Mouse (Mus musculus): ENCODE measurements around the gene Dnajb4. TPM values are rescaled to one million over a fixed set of nuclear protein-coding genes. Genes with fewer than 3 reads are reported as not detected.
A peak's percentile ranks its signal among the peaks of the same experiment; 100 is the strongest.
"Not testable (repeated sequence)": the region's sequence is repeated elsewhere in the genome, so short reads cannot be mapped to it uniquely, and the experiment has no call there.

Gene Dnajb4
- polyA plus RNA-seq, 1 experiment: 26.0 TPM

GRCm38 (mm10) chr3:152153152-152153551, 57.0 kb downstream of the Dnajb4 start:
- H3K4me1 ChIP-seq (ENCODE audit: control insufficient read depth, insufficient read depth, low read length): peaks cover 22% of the 10 kb centered on the region
- H3K27ac ChIP-seq (ENCODE audit: insufficient read depth, low read depth, low read length): no peak overlapping the region
- TF ChIP-seq POLR2A (IDR thresholded peaks at IDR 0.05; ENCODE audit: borderline replicate concordance, low read depth, low read length) (no peak), CTCF (IDR thresholded peaks at IDR 0.05; ENCODE audit: low read depth, low read length) (no peak)
- H3K4me3 ChIP-seq (ENCODE audit: insufficient read depth, low read length): no peak overlapping the region

GRCm38 (mm10) chr3:152152483-152152804, 57.7 kb downstream of the Dnajb4 start:
- H3K27ac ChIP-seq (ENCODE audit: insufficient read depth, low read depth, low read length): no peak overlapping the region
- TF ChIP-seq POLR2A (IDR thresholded peaks at IDR 0.05; ENCODE audit: borderline replicate concordance, low read depth, low read length) (no peak), CTCF (IDR thresholded peaks at IDR 0.05; ENCODE audit: low read depth, low read length) (no peak)
- peaks cover 28% of the 10 kb centered on the region for H3K4me1 ChIP-seq (ENCODE audit: control insufficient read depth, insufficient read depth, low read length)
- H3K4me3 ChIP-seq (ENCODE audit: insufficient read depth, low read length): no peak overlapping the region

GRCm38 (mm10) chr3:152151725-152152482, 58.2 kb downstream of the Dnajb4 start:
- no peak for TF ChIP-seq CTCF (IDR thresholded peaks at IDR 0.05; ENCODE audit: low read depth, low read length)
- no peak for TF ChIP-seq POLR2A (IDR thresholded peaks at IDR 0.05; ENCODE audit: borderline replicate concordance, low read depth, low read length)
- Histone ChIP-seq H3K27ac (ENCODE audit: insufficient read depth, low read depth, low read length) (no peak overlapping the region), H3K4me3 (ENCODE audit: insufficient read depth, low read length) (no peak overlapping the region), H3K4me1 (ENCODE audit: control insufficient read depth, insufficient read depth, low read length) (peaks cover 29% of the 10 kb centered on the region)

- peak overlapping the region; percentile 39 for H3K27ac ChIP-seq (ENCODE audit: insufficient read depth, low read depth, low read length)
- H3K4me3 ChIP-seq (ENCODE audit: insufficient read depth, low read length): peak overlapping the region; percentile 13; the same call in 1 of the 2 replicates
These were observed 60.2 kb downstream of the Dnajb4 start for GRCm38 (mm10) chr3:152149863-152150262.

GRCm38 (mm10) chr3:152149449-152149848, 60.7 kb downstream of the Dnajb4 start:
- peak overlapping the region; percentile 39 for H3K27ac ChIP-seq (ENCODE audit: insufficient read depth, low read depth, low read length)
- H3K4me1 ChIP-seq (ENCODE audit: control insufficient read depth, insufficient read depth, low read length): peaks cover 34% of the 10 kb centered on the region
- peak overlapping the region; percentile 13; the same call in 1 of the 2 replicates for H3K4me3 ChIP-seq (ENCODE audit: insufficient read depth, low read length)
- TF ChIP-seq POLR2A (IDR thresholded peaks at IDR 0.05; ENCODE audit: borderline replicate concordance, low read depth, low read length): no peak
- TF ChIP-seq CTCF (IDR thresholded peaks at IDR 0.05; ENCODE audit: low read depth, low read length): no peak

More at GRCm38 (mm10) chr3:152149863-152150262, 60.2 kb downstream of the Dnajb4 start:
- H3K4me1 ChIP-seq (ENCODE audit: control insufficient read depth, insufficient read depth, low read length): peaks cover 32% of the 10 kb centered on the region
- TF ChIP-seq POLR2A (IDR thresholded peaks at IDR 0.05; ENCODE audit: borderline replicate concordance, low read depth, low read length) (no peak), CTCF (IDR thresholded peaks at IDR 0.05; ENCODE audit: low read depth, low read length) (no peak)

GRCm38 (mm10) chr3:152147085-152147831, 62.8 kb downstream of the Dnajb4 start:
- Histone ChIP-seq H3K4me3 (ENCODE audit: insufficient read depth, low read length) (no peak overlapping the region), H3K27ac (ENCODE audit: insufficient read depth, low read depth, low read length) (no peak overlapping the region), H3K4me1 (ENCODE audit: control insufficient read depth, insufficient read depth, low read length) (peaks cover 38% of the 10 kb centered on the region)
- TF ChIP-seq POLR2A (IDR thresholded peaks at IDR 0.05; ENCODE audit: borderline replicate concordance, low read depth, low read length) (no peak), CTCF (IDR thresholded peaks at IDR 0.05; ENCODE audit: low read depth, low read length) (no peak)

- no peak overlapping the region for H3K4me3 ChIP-seq (ENCODE audit: insufficient read depth, low read length)
- no peak for TF ChIP-seq CTCF (IDR thresholded peaks at IDR 0.05; ENCODE audit: low read depth, low read length)
- no peak for TF ChIP-seq POLR2A (IDR thresholded peaks at IDR 0.05; ENCODE audit: borderline replicate concordance, low read depth, low read length)
- no peak overlapping the region for H3K27ac ChIP-seq (ENCODE audit: insufficient read depth, low read depth, low read length)
- H3K4me1 ChIP-seq (ENCODE audit: control insufficient read depth, insufficient read depth, low read length): peaks cover 39% of the 10 kb centered on the region
These were observed 64.9 kb downstream of the Dnajb4 start for GRCm38 (mm10) chr3:152145186-152145585.

- TF ChIP-seq CTCF (IDR thresholded peaks at IDR 0.05; ENCODE audit: low read depth, low read length): no peak
- no peak for TF ChIP-seq POLR2A (IDR thresholded peaks at IDR 0.05; ENCODE audit: borderline replicate concordance, low read depth, low read length)
- H3K27ac ChIP-seq (ENCODE audit: insufficient read depth, low read depth, low read length): no peak overlapping the region
- peaks cover 24% of the 10 kb centered on the region for H3K4me1 ChIP-seq (ENCODE audit: control insufficient read depth, insufficient read depth, low read length)
- H3K4me3 ChIP-seq (ENCODE audit: insufficient read depth, low read length): no peak overlapping the region
These were observed 67.0 kb downstream of the Dnajb4 start for GRCm38 (mm10) chr3:152142989-152143695.

- TF ChIP-seq CTCF (IDR thresholded peaks at IDR 0.05; ENCODE audit: low read depth, low read length) (no peak), POLR2A (IDR thresholded peaks at IDR 0.05; ENCODE audit: borderline replicate concordance, low read depth, low read length) (no peak)
- no peak overlapping the region for H3K27ac ChIP-seq (ENCODE audit: insufficient read depth, low read depth, low read length)
- H3K4me3 ChIP-seq (ENCODE audit: insufficient read depth, low read length): no peak overlapping the region
- peaks cover 17% of the 10 kb centered on the region for H3K4me1 ChIP-seq (ENCODE audit: control insufficient read depth, insufficient read depth, low read length)
These were observed 68.0 kb downstream of the Dnajb4 start for GRCm38 (mm10) chr3:152142146-152142545.

GRCm38 (mm10) chr3:152139308-152139707, 70.8 kb downstream of the Dnajb4 start:
- not testable (repeated sequence) for H3K4me3 ChIP-seq (ENCODE audit: insufficient read depth, low read length); H3K27ac ChIP-seq (ENCODE audit: insufficient read depth, low read depth, low read length); H3K4me1 ChIP-seq (ENCODE audit: control insufficient read depth, insufficient read depth, low read length)

GRCm38 (mm10) chr3:152136106-152136505, 74.0 kb downstream of the Dnajb4 start:
- not testable (repeated sequence) for H3K27ac ChIP-seq (ENCODE audit: insufficient read depth, low read depth, low read length); H3K4me3 ChIP-seq (ENCODE audit: insufficient read depth, low read length); H3K4me1 ChIP-seq (ENCODE audit: control insufficient read depth, insufficient read depth, low read length)
